In the genomic region with DNA sequence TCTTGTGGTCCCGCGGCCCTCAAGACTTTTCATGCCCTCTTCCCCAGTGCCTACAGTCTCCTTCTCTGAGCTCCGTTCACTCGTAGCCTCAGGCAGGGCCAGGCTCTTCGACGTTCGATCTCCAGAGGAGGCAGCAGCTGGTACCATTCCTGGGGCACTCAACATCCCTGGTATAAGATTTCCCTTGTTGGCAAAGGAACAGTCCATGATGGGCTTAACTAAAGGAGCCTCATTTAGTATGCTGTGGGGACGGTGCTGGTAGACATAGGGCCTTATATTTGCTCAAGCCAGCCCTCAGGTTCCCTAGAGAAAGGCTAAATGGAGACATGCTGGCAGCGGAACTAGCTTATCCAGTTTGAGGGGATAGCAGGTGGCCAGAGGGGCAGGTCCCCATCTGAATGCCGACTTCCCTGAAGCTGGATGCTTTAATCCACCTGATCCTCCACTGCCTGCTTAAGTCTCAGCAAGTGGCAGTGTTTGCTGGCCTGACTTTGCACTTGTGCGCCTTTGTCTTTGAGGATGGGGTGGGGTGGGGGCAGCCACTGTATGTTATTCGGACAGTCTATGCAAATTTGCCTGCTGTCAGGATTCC, we compare ENCODE assay signal across 12 mouse cellular contexts. TPM values are rescaled to one million over a fixed set of nuclear protein-coding genes. Genes with fewer than 3 reads are reported as not detected.
A peak's percentile ranks its signal among the peaks of the same experiment; 100 is the strongest.
DNase-seq lines count a peak whose midpoint lies in the region; ATAC-seq lines count a peak whose summit lies in the region.
"Had no signal": no experiment of that assay in that cellular context is flagged by ENCODE, and none has a peak within 500 bp of the region (broad histone marks: within the 10 kb centered on the region; RNA-seq: fewer than 3 reads in every experiment).

No protein-coding gene starts in this region.

- H3K9me3 ChIP-seq in neural tube, embryonic 11.5 days (ENCODE audit: control insufficient read depth, low read length) = no peaks in the 10 kb centered on the region
- no peaks in the 10 kb centered on the region for H3K9me3 ChIP-seq in hindbrain, embryonic 12.5 days (replicated peaks)
- H3K9me3 ChIP-seq in midbrain, embryonic 16.5 days (replicated peaks; ENCODE audit: control insufficient read depth, low read length, poor library complexity, severe bottlenecking) = no peaks in the 10 kb centered on the region
- H3K9me3 ChIP-seq: megakaryocyte, embryonic 14.5 days had no signal

- no peak for DNase-seq in neural tube, embryonic 11.5 days (ENCODE audit: low spot score)
- no peak for DNase-seq in neural tube, embryonic 10.5 days (ENCODE audit: extremely low spot score, low spot score)
- DNase-seq in frontal cortex, adult 2 months (ENCODE audit: extremely low spot score in 1 of 2, low spot score in 1 of 2) = no peak
- no peak for DNase-seq in layer of hippocampus, postnatal 10 days (ENCODE audit: low spot score in 2 of 2)
- no peak for DNase-seq in right cerebral cortex, postnatal 14 days
- DNase-seq: cerebellum, adult 9-11 months; gastrocnemius, postnatal 36 days; thymus, postnatal 25 days had no signal

- no peak overlapping the region for H3K4me3 ChIP-seq in neural tube, embryonic 11.5 days (ENCODE audit: low read depth, low read length)
- H3K4me3 ChIP-seq in hindbrain, embryonic 12.5 days = no peak overlapping the region
- no peak overlapping the region for H3K4me3 ChIP-seq in midbrain, embryonic 16.5 days (ENCODE audit: low read depth, low read length)
- H3K4me3 ChIP-seq: erythroblast, embryonic 14.5 days; megakaryocyte, embryonic 14.5 days had no signal

- no peak overlapping the region for H3K9ac ChIP-seq in neural tube, embryonic 11.5 days (ENCODE audit: low read length)
- peak overlapping the region; percentile 1; the same call in 1 of the 2 replicates for H3K9ac ChIP-seq in hindbrain, embryonic 12.5 days
- no peak overlapping the region for H3K9ac ChIP-seq in midbrain, embryonic 16.5 days (ENCODE audit: low read depth, low read length)

- no peak overlapping the region for H3K4me2 ChIP-seq in neural tube, embryonic 11.5 days (ENCODE audit: low read depth)
- no peak overlapping the region for H3K4me2 ChIP-seq in hindbrain, embryonic 12.5 days (replicated peaks)
- no peak overlapping the region for H3K4me2 ChIP-seq in midbrain, embryonic 16.5 days (ENCODE audit: low read length)

- ATAC-seq in neural tube, embryonic 11.5 days (ENCODE audit: insufficient read depth, low FRiP score, low TSS enrichment) = 0 out of 2 replicates have a peak, but pooled peaks have one; percentile 17
- ATAC-seq in hindbrain, embryonic 12.5 days (ENCODE audit: low FRiP score) = peak; percentile 59
- ATAC-seq in midbrain, embryonic 16.5 days = peak; percentile 61

- no peak overlapping the region for H3K27ac ChIP-seq in neural tube, embryonic 11.5 days (ENCODE audit: low read depth, low read length)
- H3K27ac ChIP-seq in hindbrain, embryonic 12.5 days = peak overlapping the region; percentile 36; the same call in 1 of the 2 replicates
- H3K27ac ChIP-seq in midbrain, embryonic 16.5 days (ENCODE audit: low read length) = 0 out of 2 replicates have a peak overlapping the region, but pooled peaks have one; percentile 38

- no peaks in the 10 kb centered on the region for H3K4me1 ChIP-seq in neural tube, embryonic 11.5 days (ENCODE audit: control insufficient read depth, insufficient read depth, low read length)
- H3K4me1 ChIP-seq in hindbrain, embryonic 12.5 days = peaks cover 7% of the 10 kb centered on the region
- peaks cover 2% of the 10 kb centered on the region; the same call in 1 of the 2 replicates for H3K4me1 ChIP-seq in midbrain, embryonic 16.5 days (ENCODE audit: control insufficient read depth, insufficient read depth, low read length)

- 66% methylated on average over 12 of the region's 12 CpGs for WGBS in neural tube, embryonic 11.5 days
- 58% methylated on average over 12 of the region's 12 CpGs for WGBS in hindbrain, embryonic 12.5 days
- WGBS in midbrain, embryonic 16.5 days = 23% methylated on average over 12 of the region's 12 CpGs

- H3K27me3 ChIP-seq in neural tube, embryonic 11.5 days (ENCODE audit: control insufficient read depth, insufficient read depth, low read length) = no peaks in the 10 kb centered on the region
- no peaks in the 10 kb centered on the region for H3K27me3 ChIP-seq in hindbrain, embryonic 12.5 days
- H3K27me3 ChIP-seq in midbrain, embryonic 16.5 days (ENCODE audit: control insufficient read depth, insufficient read depth, low read depth, low read length) = no peaks in the 10 kb centered on the region
- H3K27me3 ChIP-seq: megakaryocyte, embryonic 14.5 days had no signal

- peaks cover 20% of the 10 kb centered on the region for H3K36me3 ChIP-seq in neural tube, embryonic 11.5 days (ENCODE audit: control insufficient read depth, insufficient read depth, low read length)
- H3K36me3 ChIP-seq in hindbrain, embryonic 12.5 days = peaks cover 58% of the 10 kb centered on the region
- H3K36me3 ChIP-seq in midbrain, embryonic 16.5 days (ENCODE audit: control insufficient read depth, insufficient read depth, low read length) = peaks cover 32% of the 10 kb centered on the region

RNA-seq across cellular contexts. Expression of gene Tstd1, which starts 0.7 kb away (rescaled TPM):
- 3.6 and 3.8 TPM in 2 replicates for polyA plus RNA-seq in neural tube, embryonic 11.5 days (2014; fragmentation: Nextera tagmentation; extraction: Ambion mirVana)
- polyA plus RNA-seq in hindbrain, embryonic 12.5 days (2016; fragmentation: Nextera tagmentation; extraction: Ambion mirVana) = 8.1 and 9.4 TPM in 2 replicates
- polyA plus RNA-seq in midbrain, embryonic 16.5 days (2015; fragmentation: Nextera tagmentation; extraction: Ambion mirVana) = 6.2 and 7.6 TPM in 2 replicates
- polyA plus RNA-seq in frontal cortex, adult 2 months (2012; rRNA removed) = 4.1 and 5.0 TPM in 2 replicates
- total RNA-seq in layer of hippocampus, postnatal 10 days (2021) = 1 to 10 TPM; 2.1 to 3.5 TPM
- polyA plus RNA-seq: erythroblast, embryonic 14.5 days had no signal

RNA-seq across cellular contexts. Expression of gene Usf1, which starts 8.3 kb away (rescaled TPM):
- polyA plus RNA-seq in neural tube, embryonic 11.5 days (2014; fragmentation: Nextera tagmentation; extraction: Ambion mirVana) = 151 and 162 TPM in 2 replicates
- 175 and 182 TPM in 2 replicates for polyA plus RNA-seq in hindbrain, embryonic 12.5 days (2016; fragmentation: Nextera tagmentation; extraction: Ambion mirVana)
- polyA plus RNA-seq in midbrain, embryonic 16.5 days (2015; fragmentation: Nextera tagmentation; extraction: Ambion mirVana) = 197 and 201 TPM in 2 replicates
- 105 and 119 TPM in 2 replicates for polyA plus RNA-seq in frontal cortex, adult 2 months (2012; rRNA removed)
- total RNA-seq in layer of hippocampus, postnatal 10 days (2021) = 100 to 1,000 TPM; 114 to 121 TPM

RNA-seq across cellular contexts. Expression of gene F11r, which starts 17.9 kb away (rescaled TPM):
- polyA plus RNA-seq in neural tube, embryonic 11.5 days (2014; fragmentation: Nextera tagmentation; extraction: Ambion mirVana) = 16.9 and 21.0 TPM in 2 replicates
- 14.5 and 18.6 TPM in 2 replicates for polyA plus RNA-seq in hindbrain, embryonic 12.5 days (2016; fragmentation: Nextera tagmentation; extraction: Ambion mirVana)
- polyA plus RNA-seq in midbrain, embryonic 16.5 days (2015; fragmentation: Nextera tagmentation; extraction: Ambion mirVana) = 10.4 and 10.5 TPM in 2 replicates
- polyA plus RNA-seq in frontal cortex, adult 2 months (2012; rRNA removed) = 8.6 and 9.5 TPM in 2 replicates
- total RNA-seq in layer of hippocampus, postnatal 10 days (2021) = 1 to 10 TPM; 5.5 to 7.8 TPM
- polyA plus RNA-seq: erythroblast, embryonic 14.5 days had no signal

RNA-seq across cellular contexts. Expression of gene Arhgap30, which starts 30.6 kb away (rescaled TPM):
- polyA plus RNA-seq in neural tube, embryonic 11.5 days (2014; fragmentation: Nextera tagmentation; extraction: Ambion mirVana) = 0.41 and 0.78 TPM in 2 replicates
- 0.83 and 0.98 TPM in 2 replicates for polyA plus RNA-seq in hindbrain, embryonic 12.5 days (2016; fragmentation: Nextera tagmentation; extraction: Ambion mirVana)
- polyA plus RNA-seq in midbrain, embryonic 16.5 days (2015; fragmentation: Nextera tagmentation; extraction: Ambion mirVana) = 0.45 and 0.59 TPM in 2 replicates
- polyA plus RNA-seq in frontal cortex, adult 2 months (2012; rRNA removed) = 1.4 and 1.8 TPM in 2 replicates
- 1 to 10 TPM; 1.9 to 2.1 TPM for total RNA-seq in layer of hippocampus, postnatal 10 days (2021)

RNA-seq across cellular contexts. Expression of gene Nectin4, which starts 49.5 kb away (rescaled TPM):
- 1.1 and 1.7 TPM in 2 replicates for polyA plus RNA-seq in neural tube, embryonic 11.5 days (2014; fragmentation: Nextera tagmentation; extraction: Ambion mirVana)
- 1.6 and 1.7 TPM in 2 replicates for polyA plus RNA-seq in hindbrain, embryonic 12.5 days (2016; fragmentation: Nextera tagmentation; extraction: Ambion mirVana)
- 3.6 and 3.9 TPM in 2 replicates for polyA plus RNA-seq in midbrain, embryonic 16.5 days (2015; fragmentation: Nextera tagmentation; extraction: Ambion mirVana)
- polyA plus RNA-seq in frontal cortex, adult 2 months (2012; rRNA removed) = 2.6 and 3.1 TPM in 2 replicates
- total RNA-seq in layer of hippocampus, postnatal 10 days (2021) = 1 to 10 TPM; 1.8 to 1.9 TPM
- polyA plus RNA-seq: erythroblast, embryonic 14.5 days had no signal
